Mouse (Mus musculus) midbrain, embryonic 16.5 days (tissue): ENCODE results near the gene Pacsin1. TPM values are rescaled to one million over a fixed set of nuclear protein-coding genes. Genes with fewer than 3 reads are reported as not detected.

Experiments
- ATAC-seq: fragments of 200-750 bp; cut with Nextera tagmentation; 2 replicates; pipeline ENCODE4 v1.8.0; 2017; ENCODE audit warnings: moderate TSS enrichment
- H3K27ac ChIP-seq: fragments of 300-500 bp; sonication (generic); 2 replicates; pipeline ENCODE4 v1.5.1; 2014; ENCODE audit warnings: mild to moderate bottlenecking, low read length, mixed read lengths
- H3K27me3 ChIP-seq: fragments of 300-500 bp; sonication (generic); 2 replicates; pipeline ENCODE4 v1.6.1; 2014; ENCODE audit warnings: low read depth, low read length, mixed read lengths; ENCODE audit not compliant: control insufficient read depth, insufficient read depth
- H3K36me3 ChIP-seq: fragments of 300-500 bp; sonication (generic); 2 replicates; pipeline ENCODE4 v1.6.1; 2014; ENCODE audit warnings: mild to moderate bottlenecking, low read length, moderate library complexity, mixed read lengths; ENCODE audit not compliant: control insufficient read depth, insufficient read depth
- H3K4me1 ChIP-seq: fragments of 300-500 bp; sonication (generic); 2 replicates; pipeline ENCODE4 v1.6.1; 2014; ENCODE audit warnings: mild to moderate bottlenecking, low read length, mixed read lengths; ENCODE audit not compliant: control insufficient read depth, insufficient read depth
- H3K4me2 ChIP-seq: fragments of 300-500 bp; sonication (generic); 2 replicates; pipeline ENCODE4 v1.6.1; 2014; ENCODE audit warnings: mild to moderate bottlenecking, low read length, mixed read lengths
- H3K4me3 ChIP-seq: fragments of 300-500 bp; sonication (generic); 2 replicates; pipeline ENCODE4 v1.5.1; 2014; ENCODE audit warnings: low read depth, mild to moderate bottlenecking, low read length, moderate library complexity, mixed read lengths
- H3K9ac ChIP-seq: fragments of 300-500 bp; sonication (generic); 2 replicates; pipeline ENCODE4 v1.6.1; 2014; ENCODE audit warnings: low read depth, low read length, mixed read lengths
- H3K9me3 ChIP-seq: fragments of 300-500 bp; sonication (generic); replicated peaks from 2 replicates; pipeline ENCODE4 v1.6.1; 2014; ENCODE audit warnings: mild to moderate bottlenecking, low read length, mixed read lengths; ENCODE audit not compliant: control insufficient read depth, poor library complexity, severe bottlenecking
- WGBS: fragments of 180-500 bp; shearing (Covaris S2); extraction: QIAGEN DNeasy Blood & Tissue Kit; methylation state at CpG from one replicate; pipeline ENCODE4 v1.1.7; 2014; 5-methylcytosine and 5-hydroxymethylcytosine counted together
- polyA plus RNA-seq: library from polyadenylated mRNA; unstranded; fragments of >200 nt; fragmentation: Nextera tagmentation; extraction: Ambion mirVana; gene quantifications from 2 replicates; pipeline ENCODE4 v1.2.1, GENCODE M21; 2015

Pacsin1 gene
- polyA plus RNA-seq, 1 experiment from 2014 or later, result 67.7 TPM

DNA sequence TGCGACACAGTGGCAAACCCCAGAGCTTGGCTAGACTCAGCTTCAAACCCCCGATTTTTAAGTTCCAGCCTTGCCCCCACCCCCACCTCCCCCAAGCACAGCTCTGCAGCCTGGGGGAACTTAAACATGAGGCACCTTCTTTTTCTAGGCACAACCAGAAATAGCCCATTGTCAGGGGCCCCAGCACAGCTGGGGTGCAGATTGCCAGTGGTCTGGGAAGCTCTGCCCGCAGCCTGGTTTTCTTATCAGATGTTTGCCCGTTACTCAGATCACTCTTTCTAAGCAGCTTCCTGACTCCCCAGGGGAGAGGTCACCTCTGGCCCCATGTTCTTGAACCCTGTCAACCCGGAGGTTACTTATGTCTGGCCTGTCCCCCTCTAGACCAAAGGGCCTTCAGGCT is 1.1 kb downstream of the Pacsin1 start:
- Histone ChIP-seq H3K4me2 (peak overlapping the region; percentile 67), H3K36me3 (no peaks in the 10 kb centered on the region), H3K9me3 (no peaks in the 10 kb centered on the region), H3K27ac (no peak overlapping the region), H3K27me3 (no peaks in the 10 kb centered on the region), H3K4me1 (peaks cover 10% of the 10 kb centered on the region), H3K9ac (peak overlapping the region; percentile 88), H3K4me3 (peak overlapping the region; percentile 80)
- 16% methylated on average over 5 of the region's 5 CpGs for WGBS
- no peak for ATAC-seq

- no peaks in the 10 kb centered on the region for H3K36me3 ChIP-seq
- WGBS, result 78% methylated on average over 8 of the region's 8 CpGs
- peak overlapping the region; percentile 67 for H3K4me2 ChIP-seq
- H3K27ac ChIP-seq, result no peak overlapping the region
- H3K4me3 ChIP-seq, result no peak overlapping the region
- no peak overlapping the region for H3K9ac ChIP-seq
- H3K9me3 ChIP-seq, result no peaks in the 10 kb centered on the region
- ATAC-seq, result no peak
- no peaks in the 10 kb centered on the region for H3K27me3 ChIP-seq
- H3K4me1 ChIP-seq, result peaks cover 10% of the 10 kb centered on the region
These were observed 1.8 kb downstream of the Pacsin1 start for GRCm38 (mm10) chr17:27657123-27657522.

DNA sequence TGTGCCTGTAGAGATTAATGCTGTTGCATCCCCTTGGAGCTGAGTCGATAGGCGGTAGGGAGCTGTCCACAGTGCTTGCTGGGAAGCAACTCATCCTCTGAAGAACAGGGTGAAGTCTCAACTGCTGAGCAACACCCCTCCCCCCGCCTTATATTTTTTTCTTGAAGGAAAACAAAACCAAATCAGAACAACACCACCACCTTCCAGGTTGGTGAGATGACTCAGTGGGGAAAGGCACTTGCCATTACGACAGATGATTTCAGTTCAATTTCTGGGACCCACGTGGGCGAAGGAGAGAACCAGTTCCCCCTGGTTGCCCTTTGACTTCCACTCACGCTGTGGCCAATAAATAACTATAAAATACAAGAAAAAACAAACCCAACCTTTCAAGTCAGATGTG is 3.5 kb downstream of the Pacsin1 start:
- Histone ChIP-seq H3K4me3 (no peak overlapping the region), H3K27ac (no peak overlapping the region), H3K9me3 (no peaks in the 10 kb centered on the region), H3K36me3 (no peaks in the 10 kb centered on the region), H3K9ac (no peak overlapping the region), H3K27me3 (no peaks in the 10 kb centered on the region), H3K4me1 (peaks cover 10% of the 10 kb centered on the region), H3K4me2 (no peak overlapping the region)
- WGBS, result 84% methylated on average over 7 of the region's 7 CpGs
- ATAC-seq, result no peak

DNA sequence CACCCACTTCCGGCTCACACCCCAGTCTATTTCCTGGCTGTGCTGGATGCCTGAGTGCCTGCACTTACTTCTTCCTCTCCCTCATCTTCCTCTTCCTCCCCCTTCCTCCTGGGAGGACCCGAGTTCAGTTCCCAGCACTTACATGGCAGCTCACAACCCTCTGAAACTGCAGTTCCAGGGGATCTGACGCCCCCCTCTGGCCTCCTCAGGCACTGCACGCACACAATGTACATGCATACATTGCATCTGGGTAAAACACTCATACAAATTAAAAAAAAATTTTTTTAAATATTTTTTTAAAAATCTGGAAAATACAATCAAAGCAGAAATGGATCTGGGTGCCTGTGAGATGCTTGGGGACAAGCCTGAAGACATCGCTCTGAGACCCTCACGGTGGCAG is 16.4 kb downstream of the Pacsin1 start:
- H3K4me1 ChIP-seq, result no peaks in the 10 kb centered on the region; the same call in 1 of the 2 replicates
- no peaks in the 10 kb centered on the region for H3K36me3 ChIP-seq
- no peak overlapping the region for H3K4me2 ChIP-seq
- no peak overlapping the region for H3K9ac ChIP-seq
- no peaks in the 10 kb centered on the region for H3K27me3 ChIP-seq
- 87% methylated on average over 6 of the region's 6 CpGs for WGBS
- ATAC-seq, result no peak
- H3K4me3 ChIP-seq, result no peak overlapping the region
- H3K27ac ChIP-seq, result no peak overlapping the region
- no peaks in the 10 kb centered on the region for H3K9me3 ChIP-seq

DNA sequence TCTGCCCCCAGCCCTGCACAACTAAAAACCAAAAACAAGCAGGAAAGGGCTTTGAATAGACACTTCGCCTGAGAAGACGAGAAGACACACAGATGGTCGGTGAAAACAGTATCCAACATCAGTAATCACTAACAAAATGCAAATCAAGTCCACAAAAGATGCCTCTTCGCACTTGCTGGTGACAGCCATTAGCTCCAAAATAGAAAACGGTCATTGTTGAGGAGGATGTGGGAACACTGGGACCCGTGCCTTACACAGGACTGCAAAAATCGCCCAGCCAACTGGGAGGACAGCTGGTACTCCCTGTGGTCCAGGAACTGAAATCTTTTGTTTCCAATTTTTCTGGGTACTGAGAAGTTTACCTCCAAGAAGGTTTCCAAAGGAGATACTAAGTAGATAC is 18.6 kb downstream of the Pacsin1 start:
- H3K27me3 ChIP-seq, result no peaks in the 10 kb centered on the region
- no peaks in the 10 kb centered on the region for H3K36me3 ChIP-seq
- peaks cover 5% of the 10 kb centered on the region for H3K4me1 ChIP-seq
- 69% methylated on average over 7 of the region's 7 CpGs for WGBS
- no peaks in the 10 kb centered on the region for H3K9me3 ChIP-seq
- H3K27ac ChIP-seq, result no peak overlapping the region
- no peak for ATAC-seq
- no peak overlapping the region for H3K4me2 ChIP-seq
- H3K4me3 ChIP-seq, result no peak overlapping the region
- no peak overlapping the region for H3K9ac ChIP-seq

- Histone ChIP-seq H3K9me3 (no peaks in the 10 kb centered on the region), H3K4me3 (no peak overlapping the region), H3K27ac (no peak overlapping the region; the same call in 1 of the 2 replicates), H3K9ac (no peak overlapping the region), H3K4me2 (no peak overlapping the region), H3K4me1 (peaks cover 7% of the 10 kb centered on the region), H3K27me3 (no peaks in the 10 kb centered on the region), H3K36me3 (no peaks in the 10 kb centered on the region)
- ATAC-seq, result no peak
- 70% methylated on average over 9 of the region's 9 CpGs for WGBS
These were observed 20.1 kb downstream of the Pacsin1 start for GRCm38 (mm10) chr17:27675453-27675852.

DNA sequence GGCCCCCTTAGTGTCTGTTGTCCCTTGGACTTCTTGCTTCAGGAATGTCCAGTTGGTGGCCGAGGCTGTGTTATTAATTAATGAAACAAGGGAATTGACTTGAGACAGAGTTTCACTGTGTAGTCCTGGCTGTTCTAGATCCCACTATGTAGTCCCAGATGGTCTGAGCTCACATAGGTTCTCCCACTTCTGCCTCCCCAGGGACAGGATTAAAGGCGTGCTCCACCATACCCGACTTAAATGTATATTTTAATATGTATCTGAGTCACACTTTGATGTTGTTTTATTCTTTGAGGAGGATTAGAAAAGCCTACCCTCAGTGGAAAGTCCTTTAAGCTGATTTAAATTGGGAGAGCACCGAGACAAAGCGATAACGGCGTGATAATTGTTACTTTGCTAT is 21.0 kb downstream of the Pacsin1 start:
- 0 out of 2 replicates have a peak overlapping the region, but pooled peaks have one; percentile 34 for H3K27ac ChIP-seq
- no peaks in the 10 kb centered on the region for H3K27me3 ChIP-seq
- WGBS, result 38% methylated on average over 7 of the region's 7 CpGs
- no peaks in the 10 kb centered on the region for H3K9me3 ChIP-seq
- H3K4me3 ChIP-seq, result no peak overlapping the region
- H3K4me1 ChIP-seq, result peaks cover 7% of the 10 kb centered on the region
- no peak overlapping the region for H3K4me2 ChIP-seq
- H3K36me3 ChIP-seq, result no peaks in the 10 kb centered on the region
- H3K9ac ChIP-seq, result no peak overlapping the region
- ATAC-seq, result no peak

- Histone ChIP-seq H3K4me3 (no peak overlapping the region), H3K9me3 (no peaks in the 10 kb centered on the region), H3K4me2 (no peak overlapping the region), H3K27me3 (no peaks in the 10 kb centered on the region), H3K36me3 (no peaks in the 10 kb centered on the region), H3K27ac (no peak overlapping the region), H3K9ac (no peak overlapping the region), H3K4me1 (peaks cover 7% of the 10 kb centered on the region)
- WGBS, result 81% methylated on average over 5 of the region's 5 CpGs
- ATAC-seq, result no peak
These were observed 22.4 kb downstream of the Pacsin1 start for GRCm38 (mm10) chr17:27677756-27678155.

- Histone ChIP-seq H3K4me2 (no peak overlapping the region), H3K4me3 (no peak overlapping the region), H3K36me3 (no peaks in the 10 kb centered on the region), H3K27me3 (no peaks in the 10 kb centered on the region), H3K9me3 (no peaks in the 10 kb centered on the region), H3K9ac (no peak overlapping the region), H3K4me1 (peaks cover 7% of the 10 kb centered on the region), H3K27ac (peak overlapping the region; percentile 74)
- 23% methylated on average over 11 of the region's 11 CpGs for WGBS
- peak; percentile 64 for ATAC-seq
These were observed 23.9 kb downstream of the Pacsin1 start for GRCm38 (mm10) chr17:27678924-27679813.
